Mouse (Mus musculus) kidney, embryonic 16.5 days (tissue): ENCODE results near the gene Bmpr1a. TPM values are rescaled to one million over a fixed set of nuclear protein-coding genes. Genes with fewer than 3 reads are reported as not detected.

Experiments
- ATAC-seq: fragments of 200-750 bp; cut with Nextera tagmentation; 2 replicates; pipeline ENCODE4 v1.8.0; 2017; ENCODE audit warnings: moderate TSS enrichment; ENCODE audit not compliant: low FRiP score, low TSS enrichment
- H3K27ac ChIP-seq: fragments of 300-500 bp; sonication (generic); 2 replicates; pipeline ENCODE4 v1.5.1; 2014; ENCODE audit warnings: low read length
- H3K27me3 ChIP-seq: fragments of 300-500 bp; sonication (generic); 2 replicates; pipeline ENCODE4 v1.6.1; 2014; ENCODE audit warnings: low read length, control low read depth, mixed read lengths; ENCODE audit not compliant: insufficient read depth
- H3K36me3 ChIP-seq: fragments of 300-500 bp; sonication (generic); 2 replicates; pipeline ENCODE4 v1.6.1; 2014; ENCODE audit warnings: low read length, control low read depth, mixed read lengths; ENCODE audit not compliant: insufficient read depth
- H3K4me1 ChIP-seq: fragments of 300-500 bp; sonication (generic); 2 replicates; pipeline ENCODE4 v1.6.1; 2014; ENCODE audit warnings: low read length, control low read depth, mixed read lengths; ENCODE audit not compliant: insufficient read depth
- H3K4me2 ChIP-seq: fragments of 300-500 bp; sonication (generic); replicated peaks from 2 replicates; pipeline ENCODE4 v1.6.1; 2014; ENCODE audit warnings: low read depth, low read length
- H3K4me3 ChIP-seq: fragments of 300-500 bp; sonication (generic); 2 replicates; pipeline ENCODE4 v1.5.1; 2014; ENCODE audit warnings: mild to moderate bottlenecking, low read length
- H3K9ac ChIP-seq: fragments of 300-500 bp; sonication (generic); replicated peaks from 2 replicates; pipeline ENCODE4 v1.6.1; 2014; ENCODE audit warnings: low read length
- H3K9me3 ChIP-seq: fragments of 300-500 bp; sonication (generic); 2 replicates; pipeline ENCODE4 v1.6.1; 2016; ENCODE audit warnings: low read length, control low read depth
- WGBS: fragments of 180-500 bp; shearing (Covaris S2); extraction: QIAGEN DNeasy Blood & Tissue Kit; methylation state at CpG from one replicate; pipeline ENCODE4 v1.1.7; 2014; 5-methylcytosine and 5-hydroxymethylcytosine counted together
- polyA plus RNA-seq: library from polyadenylated mRNA; unstranded; fragments of >200 nt; fragmentation: Nextera tagmentation; extraction: Ambion mirVana; gene quantifications from 2 replicates; pipeline ENCODE4 v1.2.1, GENCODE M21; 2015

Gene Bmpr1a
- polyA plus RNA-seq, 1 experiment from 2014 or later = 38.5 TPM

- Histone ChIP-seq H3K9me3 (no peaks in the 10 kb centered on the region), H3K36me3 (0 out of 2 replicates have a peak, but pooled peaks cover 3% of the 10 kb centered on the region), H3K9ac (no peak overlapping the region), H3K4me1 (peaks cover 5% of the 10 kb centered on the region; the same call in 1 of the 2 replicates), H3K27me3 (no peaks in the 10 kb centered on the region), H3K4me3 (no peak overlapping the region), H3K4me2 (no peak overlapping the region), H3K27ac (no peak overlapping the region)
- no peak for ATAC-seq
- 81% methylated on average over 2 of the region's 2 CpGs for WGBS
Observed at GRCm38 (mm10) chr14:34459386-34459785, 43.8 kb downstream of the Bmpr1a start.

- peaks cover 8% of the 10 kb centered on the region; the same call in 1 of the 2 replicates for H3K4me1 ChIP-seq
- H3K4me2 ChIP-seq = no peak overlapping the region
- no peaks in the 10 kb centered on the region for H3K27me3 ChIP-seq
- H3K27ac ChIP-seq = no peak overlapping the region
- 0 out of 2 replicates have a peak, but pooled peaks cover 3% of the 10 kb centered on the region for H3K36me3 ChIP-seq
- H3K9me3 ChIP-seq = no peaks in the 10 kb centered on the region
- 73% methylated on average over 1 of the region's 1 CpGs for WGBS
- no peak overlapping the region for H3K9ac ChIP-seq
- 0 out of 2 replicates have a peak, but pooled peaks have one; percentile 54 for ATAC-seq
- no peak overlapping the region for H3K4me3 ChIP-seq
Observed at GRCm38 (mm10) chr14:34458880-34459279, 44.3 kb downstream of the Bmpr1a start.

DNA sequence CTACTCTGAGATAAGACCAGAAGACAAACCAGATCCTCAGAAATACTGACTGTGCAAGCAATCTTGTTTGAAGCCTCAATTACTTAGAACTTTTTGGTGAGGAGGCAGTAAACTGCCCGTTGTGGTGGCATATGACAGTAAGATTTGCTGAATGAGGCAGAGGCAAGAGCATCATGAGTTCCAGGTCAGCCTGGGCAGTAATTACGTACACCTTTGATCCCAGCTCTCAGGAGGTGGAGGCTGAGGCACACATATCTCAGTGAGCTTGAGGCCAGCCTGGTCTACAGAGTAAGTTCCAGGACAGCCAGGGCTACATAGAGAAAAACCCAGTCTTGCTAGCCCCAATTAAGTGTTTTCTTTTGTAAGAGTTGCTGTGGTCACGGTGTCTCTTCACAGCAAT lies 48.9 kb downstream of the Bmpr1a start:
- Histone ChIP-seq H3K4me1 (peaks cover 24% of the 10 kb centered on the region), H3K4me3 (no peak overlapping the region), H3K9me3 (no peaks in the 10 kb centered on the region), H3K27ac (peak overlapping the region; percentile 20; the same call in 1 of the 2 replicates), H3K27me3 (no peaks in the 10 kb centered on the region), H3K9ac (no peak overlapping the region), H3K4me2 (no peak overlapping the region), H3K36me3 (0 out of 2 replicates have a peak, but pooled peaks cover 3% of the 10 kb centered on the region)
- no peak for ATAC-seq
- WGBS = 72% methylated on average over 3 of the region's 3 CpGs

DNA sequence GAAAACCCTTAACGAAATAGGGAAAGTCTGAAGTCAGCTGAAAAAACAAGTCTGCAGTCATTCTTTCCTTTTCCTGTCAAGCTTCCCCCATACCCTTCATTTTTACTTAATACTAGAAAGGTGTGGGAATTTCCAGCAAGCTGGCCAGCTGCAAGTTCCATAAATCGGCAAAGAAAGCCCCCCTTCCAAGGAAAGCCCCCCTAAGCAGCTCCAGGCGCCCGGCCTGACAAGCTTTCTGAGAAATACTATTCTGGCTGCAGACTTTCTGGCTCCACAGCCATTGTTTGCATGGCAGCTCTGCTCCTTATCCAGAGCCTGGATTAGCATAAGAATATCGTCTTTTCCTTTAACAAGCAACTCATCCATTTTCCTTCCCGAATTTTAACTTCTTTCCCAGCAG lies 49.5 kb downstream of the Bmpr1a start:
- no peak overlapping the region for H3K4me3 ChIP-seq
- H3K9me3 ChIP-seq = no peaks in the 10 kb centered on the region
- H3K9ac ChIP-seq = no peak overlapping the region
- 27% methylated on average over 6 of the region's 6 CpGs for WGBS
- no peaks in the 10 kb centered on the region for H3K27me3 ChIP-seq
- H3K27ac ChIP-seq = peak overlapping the region; percentile 20; the same call in 1 of the 2 replicates
- ATAC-seq = no peak
- H3K4me2 ChIP-seq = no peak overlapping the region
- H3K4me1 ChIP-seq = peaks cover 25% of the 10 kb centered on the region
- 0 out of 2 replicates have a peak, but pooled peaks cover 3% of the 10 kb centered on the region for H3K36me3 ChIP-seq

DNA sequence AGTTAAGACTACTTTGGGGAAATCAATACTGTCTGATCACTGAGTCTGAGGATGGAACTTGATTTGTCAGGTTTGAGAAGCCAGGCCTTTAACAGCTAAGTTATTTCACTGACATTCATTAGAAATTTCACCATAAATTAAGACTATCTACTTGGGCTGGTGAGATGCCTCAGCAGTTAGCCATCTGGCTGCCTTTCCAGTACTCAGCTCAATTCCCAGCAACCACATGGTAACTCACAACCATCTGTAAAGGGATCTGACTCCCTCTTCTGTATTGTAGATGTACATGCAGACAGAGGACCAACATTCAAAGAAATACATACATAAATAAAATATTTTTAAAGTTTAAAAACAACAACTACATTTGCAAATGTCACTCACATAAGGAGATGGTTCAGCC lies 51.3 kb downstream of the Bmpr1a start:
- Histone ChIP-seq H3K27ac (no peak overlapping the region), H3K9me3 (no peaks in the 10 kb centered on the region), H3K27me3 (no peaks in the 10 kb centered on the region), H3K36me3 (peaks cover 8% of the 10 kb centered on the region; the same call in 1 of the 2 replicates), H3K4me3 (no peak overlapping the region), H3K9ac (no peak overlapping the region), H3K4me2 (no peak overlapping the region), H3K4me1 (peaks cover 25% of the 10 kb centered on the region)
- no peak for ATAC-seq

GRCm38 (mm10) chr14:34450451-34450850 lies 52.7 kb downstream of the Bmpr1a start:
- peaks cover 25% of the 10 kb centered on the region for H3K4me1 ChIP-seq
- no peaks in the 10 kb centered on the region for H3K27me3 ChIP-seq
- H3K36me3 ChIP-seq = peaks cover 13% of the 10 kb centered on the region
- 0 out of 2 replicates have a peak, but pooled peaks cover 3% of the 10 kb centered on the region for H3K9me3 ChIP-seq
- H3K4me2 ChIP-seq = no peak overlapping the region
- H3K4me3 ChIP-seq = no peak overlapping the region
- no peak for ATAC-seq
- H3K27ac ChIP-seq = no peak overlapping the region
- WGBS = 87% methylated on average over 5 of the region's 5 CpGs
- H3K9ac ChIP-seq = no peak overlapping the region

DNA sequence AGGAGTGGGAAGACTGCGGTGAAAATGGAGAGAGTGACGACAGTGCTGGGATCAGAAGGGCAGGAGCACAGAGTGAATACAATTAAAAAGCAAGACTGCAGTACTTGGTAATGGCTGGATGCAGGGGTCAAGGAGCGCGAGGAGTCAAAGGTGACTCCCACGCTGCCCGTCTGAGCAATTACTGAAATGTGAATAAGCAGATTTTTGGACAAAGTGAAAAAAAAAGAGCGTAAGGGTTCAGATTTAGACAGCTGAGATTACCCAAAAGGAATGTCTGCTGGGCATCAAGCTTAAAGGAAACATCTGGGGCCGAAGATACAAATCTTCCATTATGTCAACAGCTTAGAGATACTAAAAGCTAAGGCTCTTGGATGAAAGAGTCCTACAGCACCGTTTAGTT lies 53.3 kb downstream of the Bmpr1a start:
- Histone ChIP-seq H3K4me2 (no peak overlapping the region), H3K9ac (no peak overlapping the region), H3K27ac (no peak overlapping the region), H3K36me3 (peaks cover 11% of the 10 kb centered on the region), H3K4me3 (no peak overlapping the region), H3K4me1 (peaks cover 24% of the 10 kb centered on the region), H3K9me3 (0 out of 2 replicates have a peak, but pooled peaks cover 3% of the 10 kb centered on the region), H3K27me3 (no peaks in the 10 kb centered on the region)
- ATAC-seq = no peak
- 34% methylated on average over 9 of the region's 9 CpGs for WGBS

GRCm38 (mm10) chr14:34448398-34448797 lies 54.7 kb downstream of the Bmpr1a start:
- H3K4me3 ChIP-seq = no peak overlapping the region
- no peak for ATAC-seq
- H3K9me3 ChIP-seq = 0 out of 2 replicates have a peak, but pooled peaks cover 3% of the 10 kb centered on the region
- no peak overlapping the region for H3K4me2 ChIP-seq
- H3K9ac ChIP-seq = no peak overlapping the region
- peaks cover 14% of the 10 kb centered on the region for H3K36me3 ChIP-seq
- no peak overlapping the region for H3K27ac ChIP-seq
- no peaks in the 10 kb centered on the region for H3K27me3 ChIP-seq
- H3K4me1 ChIP-seq = peaks cover 18% of the 10 kb centered on the region

GRCm38 (mm10) chr14:34447659-34448058 lies 55.5 kb downstream of the Bmpr1a start:
- H3K9ac ChIP-seq = no peak overlapping the region
- H3K4me3 ChIP-seq = no peak overlapping the region
- no peaks in the 10 kb centered on the region for H3K27me3 ChIP-seq
- no peak overlapping the region for H3K4me2 ChIP-seq
- WGBS = 77% methylated on average over 4 of the region's 4 CpGs
- peaks cover 18% of the 10 kb centered on the region for H3K4me1 ChIP-seq
- H3K9me3 ChIP-seq = 0 out of 2 replicates have a peak, but pooled peaks cover 3% of the 10 kb centered on the region
- H3K27ac ChIP-seq = no peak overlapping the region
- peaks cover 16% of the 10 kb centered on the region for H3K36me3 ChIP-seq
- no peak for ATAC-seq

DNA sequence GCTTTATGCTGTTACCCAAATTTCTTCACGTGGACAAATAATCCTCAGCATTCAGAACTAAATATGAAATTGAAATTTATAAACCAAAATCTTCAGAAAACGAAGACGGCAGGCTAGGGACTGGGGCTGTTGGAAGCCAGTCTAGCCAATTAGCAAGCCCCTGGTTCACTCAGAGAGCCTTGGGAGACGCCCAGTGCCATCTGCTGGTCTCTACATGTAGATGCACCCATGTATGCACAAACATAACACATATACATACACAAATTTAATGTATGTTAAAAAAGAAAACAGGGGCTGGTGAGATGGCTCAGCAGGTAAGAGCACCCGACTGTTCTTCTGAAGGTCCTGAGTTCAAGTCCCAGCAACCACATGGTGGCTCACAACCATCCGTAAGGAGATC lies 56.5 kb downstream of the Bmpr1a start:
- Histone ChIP-seq H3K4me2 (no peak overlapping the region), H3K4me1 (peaks cover 18% of the 10 kb centered on the region), H3K4me3 (no peak overlapping the region), H3K36me3 (peaks cover 16% of the 10 kb centered on the region), H3K27ac (no peak overlapping the region), H3K9me3 (0 out of 2 replicates have a peak, but pooled peaks cover 3% of the 10 kb centered on the region), H3K27me3 (no peaks in the 10 kb centered on the region), H3K9ac (no peak overlapping the region)
- no peak for ATAC-seq
- 96% methylated on average over 6 of the region's 6 CpGs for WGBS
